Mouse (Mus musculus) hindbrain, embryonic 10.5 days (tissue): Measurements from ENCODE around the gene Fdxr. TPM values are rescaled to one million over a fixed set of nuclear protein-coding genes. Genes with fewer than 3 reads are reported as not detected.

ENCODE experiments used
- DNase-seq: peaks from one replicate; pipeline ENCODE4 v3.0.0-alpha.2; 2017; ENCODE audit warnings: low spot score
- H3K27ac ChIP-seq: fragments of 300-500 bp; sonication (generic); 2 replicates; pipeline ENCODE4 v1.5.1; 2016; ENCODE audit warnings: mild to moderate bottlenecking, moderate library complexity
- H3K27me3 ChIP-seq: fragments of 300-500 bp; sonication (generic); 2 replicates; pipeline ENCODE4 v1.6.1; 2016; ENCODE audit warnings: mild to moderate bottlenecking; ENCODE audit not compliant: poor library complexity, insufficient read depth, severe bottlenecking
- H3K36me3 ChIP-seq: fragments of 300-500 bp; sonication (generic); 2 replicates; pipeline ENCODE4 v1.6.1; 2016; ENCODE audit warnings: mild to moderate bottlenecking, moderate library complexity
- H3K4me1 ChIP-seq: fragments of 300-500 bp; sonication (generic); replicated peaks from 2 replicates; pipeline ENCODE4 v1.6.1; 2016; ENCODE audit warnings: mild to moderate bottlenecking
- H3K4me3 ChIP-seq: fragments of 300-500 bp; sonication (generic); 2 replicates; pipeline ENCODE4 v1.5.1; 2016; ENCODE audit warnings: mild to moderate bottlenecking, moderate library complexity
- H3K9me3 ChIP-seq: fragments of 300-500 bp; sonication (generic); 2 replicates; pipeline ENCODE4 v1.6.1; 2016; ENCODE audit warnings: mild to moderate bottlenecking, moderate library complexity
- WGBS: fragments of 180-500 bp; shearing (Covaris S2); methylation state at CpG from one replicate; pipeline ENCODE4 v1.1.7; 2016; 5-methylcytosine and 5-hydroxymethylcytosine counted together
- polyA plus RNA-seq: library from polyadenylated mRNA; unstranded; fragments of >200 nt; fragmentation: Nextera tagmentation; extraction: Ambion mirVana; gene quantifications from 2 replicates; pipeline ENCODE4 v1.2.1, GENCODE M21; 2016

Fdxr gene
- polyA plus RNA-seq, 1 experiment from 2014 or later, result 17.7 TPM

DNA sequence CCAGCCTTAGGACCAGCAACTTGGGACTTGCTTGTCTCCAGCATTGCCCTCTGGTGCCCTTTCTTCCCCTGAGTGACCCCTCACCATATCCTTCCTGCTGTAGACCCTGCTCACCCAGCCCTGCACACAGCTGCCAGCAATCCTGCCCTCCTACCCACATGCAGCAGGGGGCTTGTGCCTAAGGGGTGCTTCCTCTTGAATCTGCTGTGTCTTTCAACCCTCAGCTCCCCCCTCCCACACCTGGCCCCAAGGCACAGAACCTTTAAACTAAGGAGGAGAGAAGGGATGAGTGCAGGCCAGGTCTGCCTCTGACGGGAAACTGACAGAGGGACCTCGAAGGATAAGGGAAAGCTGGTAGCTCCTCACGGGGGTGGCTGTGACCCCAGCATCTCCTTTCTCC, 34.1 kb downstream of the Fdxr start:
- DNase-seq, result no peak
- Histone ChIP-seq H3K9me3 (no peaks in the 10 kb centered on the region), H3K4me3 (no peak overlapping the region), H3K4me1 (peaks cover 91% of the 10 kb centered on the region), H3K36me3 (peaks cover 19% of the 10 kb centered on the region; the same call in 1 of the 2 replicates), H3K27me3 (peaks cover 48% of the 10 kb centered on the region), H3K27ac (no peak overlapping the region)
- 67% methylated on average over 3 of the region's 3 CpGs for WGBS

DNA sequence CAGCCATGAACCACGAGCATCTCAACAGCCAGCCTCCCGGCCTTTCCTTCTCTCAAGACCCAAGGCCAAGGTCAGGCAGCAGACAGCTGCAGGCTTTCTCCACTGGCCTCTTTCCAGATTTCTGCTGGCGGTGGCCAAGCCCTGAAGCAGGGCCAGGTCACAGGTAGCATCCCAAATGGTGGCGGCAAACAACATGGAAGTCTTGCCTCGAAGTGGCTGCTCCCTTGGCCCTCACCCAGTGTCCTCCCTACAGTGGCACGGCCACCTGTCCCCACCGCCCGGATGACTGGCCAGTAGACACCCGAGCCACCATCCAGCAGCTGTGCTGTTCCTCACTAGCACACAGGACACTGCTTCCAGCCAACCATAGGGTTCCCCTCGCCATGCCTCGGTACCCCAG, 35.4 kb downstream of the Fdxr start:
- H3K4me1 ChIP-seq, result peaks cover 87% of the 10 kb centered on the region
- 83% methylated on average over 11 of the region's 11 CpGs for WGBS
- no peak overlapping the region for H3K4me3 ChIP-seq
- DNase-seq, result no peak
- H3K36me3 ChIP-seq, result peaks cover 19% of the 10 kb centered on the region; the same call in 1 of the 2 replicates
- no peaks in the 10 kb centered on the region for H3K9me3 ChIP-seq
- peaks cover 40% of the 10 kb centered on the region for H3K27me3 ChIP-seq
- peak overlapping the region; percentile 62; the same call in 1 of the 2 replicates for H3K27ac ChIP-seq

DNA sequence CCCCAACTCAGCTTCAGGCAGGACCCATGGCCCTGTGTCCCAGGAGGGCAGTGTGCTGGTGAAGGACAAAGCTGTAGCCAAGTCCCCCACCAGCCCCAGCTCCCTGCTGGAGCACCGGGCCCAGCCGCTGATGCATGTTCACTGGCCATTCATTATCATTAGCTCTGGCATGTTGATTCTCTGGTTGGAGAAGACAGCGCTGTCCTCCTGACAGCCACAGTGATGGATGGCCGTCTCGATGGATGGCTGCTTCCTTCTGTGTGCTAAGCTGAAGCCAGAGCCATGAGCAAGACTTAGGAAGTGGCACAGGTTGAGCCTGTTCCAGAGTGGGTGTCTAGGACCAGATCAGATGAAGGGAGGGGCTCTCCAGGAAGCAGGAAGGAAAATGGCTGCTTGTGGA, 40.3 kb downstream of the Fdxr start:
- no peaks in the 10 kb centered on the region for H3K9me3 ChIP-seq
- DNase-seq, result no peak
- H3K4me1 ChIP-seq, result peaks cover 91% of the 10 kb centered on the region
- peaks cover 34% of the 10 kb centered on the region for H3K27me3 ChIP-seq
- WGBS, result 49% methylated on average over 5 of the region's 5 CpGs
- peak overlapping the region; percentile 78 for H3K27ac ChIP-seq
- no peak overlapping the region for H3K4me3 ChIP-seq
- H3K36me3 ChIP-seq, result no peaks in the 10 kb centered on the region

DNA sequence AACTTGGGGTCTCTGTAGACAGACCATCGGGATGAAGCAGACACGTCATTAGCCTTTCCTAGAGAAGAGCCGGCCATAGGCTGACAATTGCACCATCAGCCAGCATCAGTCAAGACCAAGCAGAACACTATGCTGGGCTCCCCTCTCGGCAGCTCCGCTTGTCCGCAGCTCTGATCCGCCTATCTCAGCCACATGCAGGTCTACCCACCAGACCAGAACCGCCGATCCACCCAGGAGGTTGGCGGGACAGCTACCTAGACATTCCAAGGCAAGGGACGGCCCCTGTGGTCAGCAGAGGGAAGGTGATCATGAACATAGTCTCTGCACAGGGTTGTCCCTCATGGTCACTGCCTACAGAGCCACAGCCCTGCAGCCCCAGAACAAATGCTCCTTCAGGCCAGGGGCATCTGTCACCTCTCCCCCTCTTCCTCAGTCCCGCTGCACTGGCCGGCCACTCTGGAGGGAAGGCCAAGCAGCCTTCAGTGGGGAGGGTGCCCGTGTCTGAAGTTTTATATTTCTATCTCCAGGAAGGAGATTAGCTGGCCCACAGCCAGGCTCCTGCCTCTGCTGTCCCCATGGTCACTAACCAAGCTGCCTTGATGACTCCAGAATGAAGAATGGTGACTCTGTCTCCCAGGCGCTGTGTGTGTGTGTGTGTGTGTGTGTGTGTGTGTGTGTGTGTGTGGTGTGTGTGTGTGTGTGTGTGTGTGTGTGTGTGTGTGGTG, 42.4 kb downstream of the Fdxr start:
- peaks cover 90% of the 10 kb centered on the region for H3K4me1 ChIP-seq

DNA sequence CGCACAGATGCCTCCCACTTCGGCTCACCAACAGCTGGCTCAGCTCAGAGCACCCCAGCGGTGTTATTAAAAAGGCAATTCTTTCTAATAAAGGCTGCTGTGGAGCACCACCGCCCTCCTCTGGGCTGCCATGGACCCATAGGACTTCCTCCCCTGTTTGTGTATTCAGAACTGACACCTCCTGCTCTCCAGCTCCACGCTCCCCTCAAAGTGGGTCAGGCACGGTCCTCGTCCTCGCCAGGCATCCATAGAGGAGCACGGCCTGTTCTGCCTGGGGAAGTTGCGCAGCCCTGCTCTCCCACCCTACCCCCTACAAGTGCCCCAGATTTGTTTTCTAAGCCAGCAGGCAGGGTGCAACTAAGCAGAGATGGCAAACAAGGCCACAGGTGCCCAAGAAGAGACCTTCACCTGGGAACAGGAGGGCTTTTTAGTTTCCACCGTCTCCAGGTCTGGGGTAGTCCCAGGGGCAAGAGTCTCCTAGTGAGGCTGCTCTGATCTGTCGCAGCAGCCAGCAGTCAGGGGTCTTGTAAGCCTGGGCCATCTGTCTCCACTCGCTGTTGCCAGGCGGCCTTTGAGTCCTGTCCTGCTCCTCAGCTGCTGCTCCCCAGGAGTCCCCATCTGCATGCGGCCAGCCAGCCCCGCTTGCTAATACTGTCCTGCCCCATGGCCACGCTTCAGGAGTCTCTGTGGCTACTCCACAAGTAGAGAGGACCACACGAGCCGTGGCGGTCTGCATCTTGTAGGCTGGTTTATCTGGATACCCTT, 43.1 kb downstream of the Fdxr start:
- Histone ChIP-seq H3K4me3 (no peak overlapping the region), H3K27me3 (peaks cover 46% of the 10 kb centered on the region), H3K27ac (peak overlapping the region; percentile 77), H3K4me1 (peaks cover 91% of the 10 kb centered on the region), H3K36me3 (no peaks in the 10 kb centered on the region), H3K9me3 (no peaks in the 10 kb centered on the region)
- DNase-seq, result peak; percentile 55
- 37% methylated on average over 20 of the region's 20 CpGs for WGBS

More for the DNA sequence above, 42.4 kb downstream of the Fdxr start:
- Histone ChIP-seq H3K36me3 (no peaks in the 10 kb centered on the region), H3K4me3 (no peak overlapping the region), H3K27ac (peak overlapping the region; percentile 77), H3K27me3 (peaks cover 40% of the 10 kb centered on the region), H3K9me3 (no peaks in the 10 kb centered on the region)
- no peak for DNase-seq
- WGBS, result 73% methylated on average over 15 of the region's 15 CpGs

DNA sequence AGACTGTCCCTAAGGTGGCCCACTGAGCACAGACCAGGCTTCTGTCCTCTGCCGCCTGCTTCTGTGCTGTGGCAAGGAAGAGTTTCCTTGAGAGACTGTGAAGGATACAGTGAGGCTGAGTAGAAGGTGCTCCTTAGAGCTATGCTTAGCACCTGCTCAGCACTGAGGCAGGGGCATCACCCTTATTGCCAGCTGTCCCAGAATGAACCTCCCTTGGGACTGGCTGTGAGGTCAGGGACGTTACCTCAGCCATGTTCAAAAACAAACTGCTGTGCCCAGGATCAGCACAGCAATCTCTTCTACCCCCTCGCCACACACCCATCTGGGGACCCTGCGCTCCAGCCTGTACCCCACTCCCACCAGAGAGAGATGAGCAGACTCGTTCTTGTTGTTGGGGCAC, 44.0 kb downstream of the Fdxr start:
- Histone ChIP-seq H3K9me3 (no peaks in the 10 kb centered on the region), H3K27ac (peak overlapping the region; percentile 56; the same call in 1 of the 2 replicates), H3K27me3 (peaks cover 54% of the 10 kb centered on the region), H3K36me3 (no peaks in the 10 kb centered on the region), H3K4me3 (no peak overlapping the region), H3K4me1 (peaks cover 93% of the 10 kb centered on the region)
- WGBS, result 76% methylated on average over 5 of the region's 5 CpGs
- DNase-seq, result no peak

DNA sequence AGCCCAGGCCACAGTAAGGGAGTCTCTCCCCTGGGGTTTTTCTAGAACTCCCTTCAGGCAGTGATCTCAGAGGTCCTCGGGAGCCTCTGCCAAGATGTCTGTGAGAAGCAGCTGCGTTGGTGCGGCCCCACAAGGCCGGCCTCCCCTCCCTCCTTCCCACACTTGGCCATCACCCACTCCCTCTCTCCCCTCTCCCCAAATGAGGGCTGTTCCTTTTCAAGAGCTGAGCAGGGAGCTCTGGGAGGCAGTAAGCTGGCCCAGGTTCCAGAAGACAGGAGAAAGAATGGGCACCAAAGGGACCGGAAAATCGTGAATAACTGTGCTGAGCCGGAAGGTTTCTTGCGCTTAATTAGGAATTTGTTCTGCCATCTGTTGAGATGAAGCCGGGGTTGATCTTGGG, 44.9 kb downstream of the Fdxr start:
- Histone ChIP-seq H3K36me3 (no peaks in the 10 kb centered on the region), H3K4me1 (peaks cover 98% of the 10 kb centered on the region), H3K9me3 (no peaks in the 10 kb centered on the region), H3K27ac (peak overlapping the region; percentile 62), H3K4me3 (no peak overlapping the region), H3K27me3 (peaks cover 54% of the 10 kb centered on the region)
- 51% methylated on average over 9 of the region's 9 CpGs for WGBS
- no peak for DNase-seq

DNA sequence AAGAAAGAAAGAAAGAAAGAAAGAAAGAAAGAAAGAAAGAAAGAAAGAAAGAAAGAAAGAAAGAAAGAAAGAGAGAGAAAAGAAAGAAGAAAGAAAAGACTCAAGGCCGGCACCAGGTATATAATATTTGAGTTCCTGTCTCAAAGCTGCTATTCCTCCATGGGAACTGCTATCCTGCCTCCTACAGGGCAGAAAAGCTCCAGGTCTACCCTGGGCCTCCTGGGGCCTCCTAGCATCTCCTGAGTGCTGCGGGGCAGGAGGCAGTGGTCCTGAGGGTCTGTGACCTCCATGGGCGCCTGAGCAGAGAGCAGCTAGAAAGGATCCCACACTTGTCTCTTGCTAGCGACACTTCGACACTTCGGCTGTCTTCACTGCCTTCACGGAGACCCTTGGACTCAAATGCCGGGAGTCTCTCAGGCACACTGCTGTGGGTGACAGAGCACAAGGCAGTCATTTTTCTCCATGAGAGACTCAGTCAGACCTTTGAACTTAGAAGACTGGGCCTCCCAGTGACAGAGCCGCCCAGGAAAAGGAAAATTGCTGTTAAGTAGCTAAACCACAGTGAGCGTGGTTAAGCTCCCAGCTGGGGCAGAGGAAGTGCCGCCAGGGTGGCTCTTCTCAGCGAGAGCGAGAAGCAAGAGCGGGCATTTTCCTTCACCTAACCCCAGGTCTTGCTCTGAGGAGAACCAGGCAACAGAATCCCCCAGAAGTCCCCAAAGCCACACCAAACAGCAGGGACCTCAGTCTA, 45.5 kb downstream of the Fdxr start:
- Histone ChIP-seq H3K4me3 (no peak overlapping the region), H3K27me3 (peaks cover 54% of the 10 kb centered on the region), H3K4me1 (peaks cover 98% of the 10 kb centered on the region), H3K9me3 (no peaks in the 10 kb centered on the region), H3K27ac (peak overlapping the region; percentile 62), H3K36me3 (no peaks in the 10 kb centered on the region)
- DNase-seq, result no peak
- 54% methylated on average over 14 of the region's 14 CpGs for WGBS

DNA sequence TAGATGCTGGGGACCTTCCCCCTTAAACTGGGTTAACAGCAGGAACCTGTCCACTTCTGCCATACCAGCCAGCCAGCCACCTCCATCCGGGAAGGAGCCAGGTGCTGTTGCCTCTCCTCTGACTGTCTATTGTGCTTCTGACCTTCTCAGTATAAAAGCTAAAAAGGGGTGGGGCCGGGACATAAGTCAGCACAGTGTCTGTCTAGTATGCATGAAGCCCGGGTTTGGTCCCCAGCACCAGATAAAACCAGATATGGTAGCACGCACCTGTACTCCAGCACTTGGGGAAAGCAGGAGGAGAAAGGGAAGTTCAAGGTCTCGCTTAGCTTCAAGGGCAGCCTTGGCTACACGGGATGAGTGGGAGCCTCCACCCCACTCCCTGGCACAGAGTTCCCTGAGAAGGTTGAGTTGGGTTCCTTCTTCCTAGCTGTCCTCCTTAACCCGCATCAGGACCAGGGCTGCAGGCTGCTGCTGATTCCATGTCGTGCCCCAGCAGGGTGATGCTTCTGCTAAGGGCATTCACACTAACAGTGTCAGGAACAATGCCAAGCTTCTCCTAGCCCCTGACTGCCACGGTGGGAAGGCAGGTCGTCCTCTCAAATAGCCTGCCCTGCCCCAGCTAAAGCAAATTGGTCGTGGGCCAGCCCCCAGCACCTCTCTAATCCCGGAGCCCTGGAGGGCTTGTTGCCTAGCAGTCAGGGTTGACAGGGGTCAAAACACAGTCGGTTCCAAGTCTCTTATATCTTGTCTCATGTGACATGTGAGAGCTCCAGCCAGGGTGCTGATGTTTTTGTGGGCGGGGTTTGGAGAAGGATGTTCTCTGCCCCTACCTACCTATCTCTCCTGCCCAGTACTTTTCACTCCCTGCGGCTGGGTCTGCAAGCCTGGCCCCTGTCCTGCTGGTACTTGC, 47.6 kb downstream of the Fdxr start:
- peaks cover 98% of the 10 kb centered on the region for H3K4me1 ChIP-seq
- DNase-seq, result no peak
- 45% methylated on average over 15 of the region's 15 CpGs for WGBS
- H3K36me3 ChIP-seq, result no peaks in the 10 kb centered on the region
- no peaks in the 10 kb centered on the region for H3K9me3 ChIP-seq
- peaks cover 54% of the 10 kb centered on the region for H3K27me3 ChIP-seq
- H3K4me3 ChIP-seq, result no peak overlapping the region
- H3K27ac ChIP-seq, result peak overlapping the region; percentile 41; the same call in 1 of the 2 replicates

DNA sequence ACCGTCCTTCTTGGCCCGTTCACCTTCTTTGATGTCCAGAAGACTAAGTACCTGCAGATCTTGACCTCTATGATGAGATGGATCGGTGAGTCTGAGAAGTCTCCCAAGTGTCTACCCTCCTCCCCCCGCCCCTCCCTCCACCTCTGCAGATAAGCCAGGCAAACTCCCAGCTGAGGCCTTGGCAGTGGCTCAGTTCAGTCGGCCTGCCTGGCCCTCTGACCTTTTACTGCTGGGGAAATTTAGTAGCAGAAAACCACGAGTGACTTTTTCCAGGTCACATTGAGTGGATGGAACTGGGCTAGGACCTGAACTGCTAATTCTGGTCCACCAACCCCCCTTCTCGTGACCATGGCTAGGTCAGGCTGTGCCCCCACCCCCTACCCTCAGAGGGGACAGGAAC, 48.4 kb downstream of the Fdxr start:
- H3K36me3 ChIP-seq, result no peaks in the 10 kb centered on the region
- DNase-seq, result no peak
- H3K4me3 ChIP-seq, result no peak overlapping the region
- no peaks in the 10 kb centered on the region for H3K9me3 ChIP-seq
- peaks cover 98% of the 10 kb centered on the region for H3K4me1 ChIP-seq
- H3K27me3 ChIP-seq, result peaks cover 56% of the 10 kb centered on the region
- WGBS, result 66% methylated on average over 7 of the region's 7 CpGs
- peak overlapping the region; percentile 64 for H3K27ac ChIP-seq

DNA sequence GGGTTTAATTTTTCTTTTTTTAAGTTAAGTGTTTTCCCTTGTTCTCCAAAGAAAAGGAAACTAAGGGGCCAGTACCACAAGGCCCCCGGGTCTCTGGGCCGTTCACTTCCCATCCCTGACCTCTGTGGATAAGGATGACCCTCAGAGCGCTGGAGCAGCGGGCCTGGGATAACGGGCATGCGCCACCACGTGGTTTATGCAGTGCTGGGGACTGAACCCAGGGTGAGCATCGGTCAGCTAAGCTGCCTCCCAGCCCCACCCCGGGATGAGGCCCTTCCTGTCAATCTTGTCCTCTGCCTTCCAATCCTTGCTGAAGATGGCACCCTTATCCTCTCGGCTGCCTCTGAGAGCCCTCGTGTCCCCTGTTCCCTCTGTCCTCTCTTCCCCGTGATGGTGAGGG, 49.2 kb downstream of the Fdxr start:
- H3K4me1 ChIP-seq, result peaks cover 98% of the 10 kb centered on the region
- no peaks in the 10 kb centered on the region for H3K36me3 ChIP-seq
- H3K27me3 ChIP-seq, result peaks cover 54% of the 10 kb centered on the region
- 21% methylated on average over 12 of the region's 12 CpGs for WGBS
- DNase-seq, result no peak
- H3K4me3 ChIP-seq, result no peak overlapping the region
- no peaks in the 10 kb centered on the region for H3K9me3 ChIP-seq
- peak overlapping the region; percentile 64 for H3K27ac ChIP-seq
